Mouse (Mus musculus): ENCODE data around the gene Pitpnm2. TPM values are rescaled to one million over a fixed set of nuclear protein-coding genes. Genes with fewer than 3 reads are reported as not detected.

Gene Pitpnm2
- polyA plus RNA-seq (2014; fragmentation: Illumina TruSeq; extraction: RNeasy Lipid Tissue Mini Kit (QIAGEN cat#74804); ENCODE audit: low replicate concordance), result 0.71 TPM

DNA sequence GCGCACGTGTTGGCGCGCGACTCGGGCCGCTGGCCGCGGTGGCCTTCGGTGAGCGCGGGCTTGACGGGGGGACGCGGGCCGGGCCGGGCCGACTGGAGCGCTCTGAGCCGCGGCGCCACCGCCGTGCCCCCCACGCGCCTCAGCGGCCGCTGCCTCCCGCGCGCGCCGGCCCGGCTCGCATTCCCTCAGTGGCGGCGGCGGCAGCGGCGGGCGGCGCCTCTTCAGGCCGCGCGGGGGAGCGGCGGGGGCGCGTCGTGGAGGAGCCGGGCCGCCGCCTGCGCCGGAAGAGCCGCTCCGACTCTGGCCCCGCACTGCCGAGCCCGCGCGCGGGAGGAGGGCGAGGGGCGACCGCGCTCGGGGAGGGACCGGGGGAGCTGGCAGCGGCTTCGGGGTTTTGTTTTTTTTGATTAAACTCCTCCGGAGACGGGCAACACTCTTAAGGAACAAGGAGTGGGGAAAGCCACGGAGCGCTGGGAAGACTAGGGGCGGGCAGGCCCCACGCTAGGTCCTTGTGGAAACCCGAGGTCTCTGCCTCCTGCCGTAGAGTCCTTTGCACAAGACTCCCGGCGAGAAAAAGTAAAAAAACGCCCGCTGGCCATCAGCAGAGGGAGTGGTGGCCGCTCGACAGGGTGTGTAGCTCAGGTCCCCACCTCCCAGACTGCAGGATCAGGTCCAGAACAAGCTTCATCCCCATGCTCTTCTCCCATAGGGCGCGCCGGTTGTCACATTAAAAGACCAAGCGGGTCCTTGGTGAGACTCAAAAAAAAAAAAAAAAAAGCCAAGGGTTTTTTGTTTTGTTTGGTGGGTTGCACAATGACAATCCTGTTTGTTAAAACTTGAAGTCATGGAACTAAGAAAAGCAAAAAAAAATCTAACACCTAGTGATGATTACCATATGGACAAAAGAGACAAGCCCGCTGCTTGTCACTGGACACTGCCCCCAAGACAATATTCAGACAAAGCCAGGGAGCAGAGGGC, at the start of gene Pitpnm2:
Gene Pitpnm2, minus strand, starts transcription at position 147 of the 978 bp plus-strand sequence.

GRCm38 (mm10) chr5:124115990-124116845, 133.3 kb downstream of the Pitpnm2 start, which contains the start of gene Arl6ip4:
TSS of gene Arl6ip4 (plus strand) at chr5:124116089.

DNA sequence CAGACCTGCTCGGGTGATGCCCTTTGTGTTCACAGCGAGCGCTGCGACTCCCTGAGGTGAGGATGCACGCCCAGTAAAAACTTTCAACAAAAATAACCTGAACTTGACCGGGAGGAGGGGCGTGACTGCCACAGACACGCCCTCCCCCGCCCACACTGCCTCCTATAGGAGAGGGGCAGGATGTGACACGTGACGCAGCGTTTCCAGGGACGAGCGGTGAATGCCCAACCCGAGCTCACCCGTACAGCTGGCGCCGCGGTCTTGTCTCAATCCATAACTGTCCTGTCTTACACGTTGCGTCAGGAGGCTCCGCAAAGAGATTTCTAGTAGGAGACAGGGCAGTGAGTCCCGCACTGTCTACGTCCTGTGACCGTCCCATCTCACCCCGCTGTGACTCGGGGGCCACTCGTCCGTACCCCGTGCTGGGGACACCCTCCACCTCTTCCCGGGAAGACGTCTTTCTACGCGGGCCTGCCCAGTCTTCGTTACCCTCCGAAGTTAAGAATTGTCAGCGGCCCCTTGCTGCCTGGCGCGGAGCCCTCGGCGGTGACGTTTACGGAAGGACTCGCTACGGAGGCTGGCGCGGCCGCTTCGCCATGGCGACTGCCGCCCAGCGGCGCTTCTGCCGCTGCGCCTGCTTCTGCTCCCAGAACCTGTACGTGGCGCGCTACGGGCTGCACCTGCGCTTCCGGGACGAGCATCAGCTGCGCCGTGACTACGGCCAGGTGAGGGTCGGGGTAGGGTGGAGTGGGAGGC, 137.6 kb downstream of the Pitpnm2 start, which contains the start of gene Ogfod2:
Gene Ogfod2, plus strand, starts transcription at position 556 of the 756 bp plus-strand sequence.

GRCm38 (mm10) chr5:124095596-124096232, 153.8 kb downstream of the Pitpnm2 start, which contains the start of gene Abcb9:
TSS of gene Abcb9 (minus strand) at chr5:124095798.

Other genes starting within 250 kb of the Pitpnm2 start
- gene Vps37b, start 217.5 kb downstream of the Pitpnm2 start, polyA plus RNA-seq (2014; fragmentation: Illumina TruSeq; extraction: RNeasy Lipid Tissue Mini Kit (QIAGEN cat#74804); ENCODE audit: low replicate concordance), result 7.6 TPM
- gene Abcb9, start 154.0 kb downstream of the Pitpnm2 start, polyA plus RNA-seq (2014; fragmentation: Illumina TruSeq; extraction: RNeasy Lipid Tissue Mini Kit (QIAGEN cat#74804); ENCODE audit: low replicate concordance), result 1.2 TPM
- gene Ogfod2, start 137.5 kb downstream of the Pitpnm2 start, polyA plus RNA-seq (2014; fragmentation: Illumina TruSeq; extraction: RNeasy Lipid Tissue Mini Kit (QIAGEN cat#74804); ENCODE audit: low replicate concordance), result 0.37 TPM
- 1.5 TPM for gene Arl6ip4, start 133.7 kb downstream of the Pitpnm2 start, polyA plus RNA-seq (2014; fragmentation: Illumina TruSeq; extraction: RNeasy Lipid Tissue Mini Kit (QIAGEN cat#74804); ENCODE audit: low replicate concordance)
- gene Mphosph9, start 78.2 kb upstream of the Pitpnm2 start, polyA plus RNA-seq (2014; fragmentation: Illumina TruSeq; extraction: RNeasy Lipid Tissue Mini Kit (QIAGEN cat#74804); ENCODE audit: low replicate concordance), result 5.5 TPM
- 8.9 TPM for gene 2810006K23Rik, start 78.3 kb upstream of the Pitpnm2 start, polyA plus RNA-seq (2014; fragmentation: Illumina TruSeq; extraction: RNeasy Lipid Tissue Mini Kit (QIAGEN cat#74804); ENCODE audit: low replicate concordance)
- 95.1 TPM for gene Cdk2ap1, start 113.3 kb upstream of the Pitpnm2 start, polyA plus RNA-seq (2014; fragmentation: Illumina TruSeq; extraction: RNeasy Lipid Tissue Mini Kit (QIAGEN cat#74804); ENCODE audit: low replicate concordance)
- gene Sbno1, start 176.2 kb upstream of the Pitpnm2 start, polyA plus RNA-seq (2014; fragmentation: Illumina TruSeq; extraction: RNeasy Lipid Tissue Mini Kit (QIAGEN cat#74804); ENCODE audit: low replicate concordance), result 76.9 TPM
- 63.4 TPM for gene Kmt5a, start 190.2 kb upstream of the Pitpnm2 start, polyA plus RNA-seq (2014; fragmentation: Illumina TruSeq; extraction: RNeasy Lipid Tissue Mini Kit (QIAGEN cat#74804); ENCODE audit: low replicate concordance)
- gene Rilpl2, start 228.6 kb upstream of the Pitpnm2 start, polyA plus RNA-seq (2014; fragmentation: Illumina TruSeq; extraction: RNeasy Lipid Tissue Mini Kit (QIAGEN cat#74804); ENCODE audit: low replicate concordance), result 0.63 TPM
- gene Snrnp35, start 233.4 kb upstream of the Pitpnm2 start, polyA plus RNA-seq (2014; fragmentation: Illumina TruSeq; extraction: RNeasy Lipid Tissue Mini Kit (QIAGEN cat#74804); ENCODE audit: low replicate concordance), result 0.41 TPM